Mouse (Mus musculus) retina, adult 2 months (tissue): ENCODE data around the gene Creb3.
A peak's percentile ranks its signal among the peaks of the same experiment; 100 is the strongest.
"Not testable (repeated sequence)": the region's sequence is repeated elsewhere in the genome, so short reads cannot be mapped to it uniquely, and the experiment has no call there.

Experiments used
- DNase-seq: peaks from one replicate; pipeline ENCODE4 v3.0.0-alpha.2; 2012; ENCODE audit warnings: low read depth, low spot score

Creb3 gene

GRCm38 (mm10) chr4:43561997-43562768 lies at the start of gene Creb3, which contains the start of gene Tln1:
Gene Creb3, plus strand, starts transcription at chr4:43562332.
Gene Tln1, minus strand, starts transcription at chr4:43562691.
- peak; percentile 88 for DNase-seq

- no peak for DNase-seq
These were observed 49.5 kb upstream of the Creb3 start for GRCm38 (mm10) chr4:43512653-43513052.

- DNase-seq, result no peak
These were observed 48.8 kb upstream of the Creb3 start for GRCm38 (mm10) chr4:43513300-43513699.

GRCm38 (mm10) chr4:43513791-43514190 lies 48.3 kb upstream of the Creb3 start:
- DNase-seq, result no peak

GRCm38 (mm10) chr4:43515764-43516708 lies 46.1 kb upstream of the Creb3 start:
- no peak for DNase-seq

GRCm38 (mm10) chr4:43519551-43519950 lies 42.6 kb upstream of the Creb3 start:
- no peak for DNase-seq

- DNase-seq, result peak; percentile 49
These were observed 42.2 kb upstream of the Creb3 start for GRCm38 (mm10) chr4:43519956-43520355.

- DNase-seq, result no peak
These were observed 34.3 kb upstream of the Creb3 start for GRCm38 (mm10) chr4:43527880-43528279.

GRCm38 (mm10) chr4:43528487-43528886 lies 33.6 kb upstream of the Creb3 start:
- DNase-seq, result no peak

GRCm38 (mm10) chr4:43530081-43530501 lies 32.0 kb upstream of the Creb3 start:
- no peak for DNase-seq

- peak; percentile 53 for DNase-seq
These were observed 31.6 kb upstream of the Creb3 start for GRCm38 (mm10) chr4:43530581-43530980.

GRCm38 (mm10) chr4:43533270-43533669 lies 28.9 kb upstream of the Creb3 start:
- no peak for DNase-seq

GRCm38 (mm10) chr4:43535628-43536027 lies 26.5 kb upstream of the Creb3 start:
- no peak for DNase-seq

- no peak for DNase-seq
These were observed 26.1 kb upstream of the Creb3 start for GRCm38 (mm10) chr4:43536031-43536430.

- DNase-seq, result no peak
These were observed 20.1 kb upstream of the Creb3 start for GRCm38 (mm10) chr4:43542044-43542443.

GRCm38 (mm10) chr4:43546375-43547047 lies 15.6 kb upstream of the Creb3 start:
- no peak for DNase-seq

- DNase-seq, result no peak
These were observed 15.0 kb upstream of the Creb3 start for GRCm38 (mm10) chr4:43547160-43547559.

- no peak for DNase-seq
These were observed 13.1 kb upstream of the Creb3 start for GRCm38 (mm10) chr4:43549055-43549454.

GRCm38 (mm10) chr4:43551854-43552253 lies 10.3 kb upstream of the Creb3 start:
- DNase-seq, result not testable (repeated sequence)

- DNase-seq, result no peak
These were observed 9.7 kb upstream of the Creb3 start for GRCm38 (mm10) chr4:43552437-43552836.

GRCm38 (mm10) chr4:43553891-43554290 lies 8.2 kb upstream of the Creb3 start:
- DNase-seq, result no peak

GRCm38 (mm10) chr4:43555926-43556325 lies 6.2 kb upstream of the Creb3 start:
- no peak for DNase-seq
